Mouse (Mus musculus) c-Kit-negative CD71-positive TER-119-positive erythroid progenitor cells, embryonic 14.5 days (primary cell): Measurements from ENCODE around the gene Pnpla6.

ENCODE experiments used
- DNase-seq: peaks from one replicate; pipeline ENCODE4 v3.0.0-alpha.2; 2013; ENCODE audit warnings: low read depth, low spot score

Gene Pnpla6

DNA sequence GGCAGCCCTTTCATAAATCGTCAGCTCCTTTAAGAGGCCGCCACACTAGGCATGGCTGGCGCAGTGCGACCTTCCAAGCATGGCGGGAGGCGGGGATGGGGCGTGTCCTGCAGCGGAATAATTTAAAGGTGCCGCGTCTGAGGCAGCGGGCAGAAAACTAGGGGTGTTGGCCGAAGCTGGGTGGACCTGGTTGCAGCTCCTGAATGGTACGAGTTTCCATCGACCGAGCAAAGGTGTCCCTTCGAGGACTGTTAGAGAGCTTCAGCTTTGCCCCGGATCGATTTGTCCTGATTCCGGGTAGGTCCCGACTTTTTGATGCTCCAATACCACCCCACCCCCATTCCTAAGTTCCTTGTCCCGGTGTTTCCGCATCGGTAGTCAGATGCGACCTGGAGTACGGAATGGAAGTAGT lies at the start of gene Pnpla6:
Gene Pnpla6, plus strand, starts transcription at position 125 of the 412 bp plus-strand sequence.
- peak; percentile 65 for DNase-seq

DNA sequence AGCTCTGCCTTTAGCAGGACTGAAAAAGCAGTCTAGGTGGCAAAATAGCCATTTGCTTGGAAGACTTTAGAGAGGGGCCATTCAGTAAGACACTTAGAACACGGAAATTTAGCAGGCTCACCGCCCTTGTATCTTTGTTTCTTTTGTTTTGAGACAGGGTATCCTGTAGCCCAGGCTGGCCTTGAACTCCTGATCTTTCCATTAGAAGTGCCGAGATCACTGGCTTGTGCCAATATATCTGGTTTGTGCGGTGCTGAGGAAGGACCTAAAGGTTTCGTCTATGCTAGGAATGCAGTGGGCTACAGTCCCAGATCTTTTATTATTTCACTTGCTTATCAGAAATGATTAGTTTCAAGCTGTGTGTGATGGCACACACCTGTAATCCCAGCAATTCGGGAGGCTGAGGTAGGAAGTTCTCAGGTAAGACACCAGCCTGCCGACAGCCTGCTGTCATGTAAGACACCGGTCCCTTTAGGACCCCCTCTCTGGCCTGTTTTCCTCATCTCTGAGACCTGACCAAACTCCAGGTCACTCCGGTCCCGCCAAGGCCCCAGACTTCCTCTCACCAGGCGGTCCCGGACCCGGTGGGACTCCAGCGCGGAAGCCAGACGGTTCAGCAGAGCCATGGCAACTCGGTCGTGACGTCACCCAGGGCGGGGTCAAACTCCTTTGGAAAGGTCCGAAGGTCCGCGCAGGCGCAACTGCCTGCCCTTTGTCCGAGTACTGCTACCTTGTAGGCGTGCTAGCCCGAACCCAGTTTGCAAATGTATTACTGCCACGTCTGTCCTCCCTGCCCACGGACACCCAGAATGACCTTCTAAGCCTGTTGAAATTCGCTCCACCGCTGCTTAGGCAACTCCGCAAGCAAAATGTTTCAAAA lies 47.9 kb upstream of the Pnpla6 start, which contains the start of gene Pex11g:
Gene Pex11g, minus strand, starts transcription at position 675 of the 880 bp plus-strand sequence.
- DNase-seq: peak; percentile 80

DNA sequence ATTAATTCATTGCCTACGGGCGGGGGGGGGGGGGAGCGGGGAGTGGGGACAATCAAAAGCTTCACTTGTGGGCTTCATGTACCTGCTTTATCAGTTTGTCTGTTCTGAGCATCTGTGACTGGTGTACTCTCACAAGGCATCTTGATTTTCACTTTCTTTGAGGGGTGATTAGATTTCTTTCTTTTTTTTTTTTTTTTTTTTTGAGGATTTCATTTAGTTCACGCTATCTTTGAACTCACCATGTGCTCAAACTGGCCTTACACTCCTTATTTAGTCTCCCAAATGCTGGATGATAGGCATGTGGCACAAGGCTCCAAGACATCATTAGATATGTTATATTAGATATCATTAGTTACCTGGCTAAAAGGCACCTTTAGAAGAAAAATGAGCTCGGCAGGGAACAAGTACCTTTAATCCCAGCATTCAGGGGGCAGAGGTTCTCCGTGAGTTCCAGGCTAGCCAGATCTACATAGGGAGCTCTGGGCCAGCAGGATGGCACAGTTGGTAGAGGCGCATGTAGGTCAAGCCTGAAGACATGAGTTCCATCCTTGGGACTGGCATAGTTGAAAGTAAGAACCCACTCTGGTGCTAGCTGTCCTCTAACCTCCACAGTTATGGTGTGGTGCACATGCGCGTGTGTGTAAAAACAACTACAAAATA lies 47.2 kb upstream of the Pnpla6 start:
- no peak for DNase-seq

DNA sequence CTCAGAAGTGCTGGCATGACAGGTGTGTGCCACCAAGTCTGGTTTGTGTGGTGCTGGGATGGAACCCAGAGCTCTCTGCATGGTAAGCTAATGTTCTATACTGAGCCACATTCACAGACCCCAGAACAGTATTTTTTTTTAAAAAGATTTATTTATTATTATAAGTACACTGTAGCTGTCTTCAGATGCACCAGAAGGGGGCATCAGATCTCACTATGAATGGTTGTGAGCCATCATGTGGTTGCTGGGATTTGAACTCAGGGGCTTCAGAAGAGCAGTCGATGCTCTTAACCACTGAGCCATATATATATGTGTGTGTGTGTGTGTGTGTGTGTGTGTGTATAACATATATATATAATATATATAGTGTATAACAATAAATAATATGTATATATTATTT lies 46.3 kb upstream of the Pnpla6 start:
- no peak for DNase-seq

DNA sequence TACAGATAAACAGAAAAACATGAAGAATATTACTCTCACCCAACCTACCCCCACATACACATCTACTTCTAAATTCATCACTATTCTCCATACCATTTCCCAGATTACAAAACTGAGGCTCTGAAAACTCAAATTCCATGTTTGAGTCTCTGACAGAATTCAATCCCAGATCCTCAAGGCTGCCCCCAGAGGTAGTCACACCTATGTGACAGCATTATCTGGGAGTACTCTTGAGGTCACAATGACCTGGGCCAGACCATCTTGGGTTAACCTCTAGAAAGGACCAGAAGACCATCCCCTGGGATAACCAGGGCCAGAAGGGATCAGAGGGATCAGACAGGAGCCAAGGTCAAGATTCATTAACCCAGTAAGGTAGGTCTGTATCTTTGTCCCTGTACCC lies 44.6 kb upstream of the Pnpla6 start, which contains the start of gene Tex45:
Gene Tex45, plus strand, starts transcription at position 301 of the 400 bp plus-strand sequence.
- no peak for DNase-seq

DNA sequence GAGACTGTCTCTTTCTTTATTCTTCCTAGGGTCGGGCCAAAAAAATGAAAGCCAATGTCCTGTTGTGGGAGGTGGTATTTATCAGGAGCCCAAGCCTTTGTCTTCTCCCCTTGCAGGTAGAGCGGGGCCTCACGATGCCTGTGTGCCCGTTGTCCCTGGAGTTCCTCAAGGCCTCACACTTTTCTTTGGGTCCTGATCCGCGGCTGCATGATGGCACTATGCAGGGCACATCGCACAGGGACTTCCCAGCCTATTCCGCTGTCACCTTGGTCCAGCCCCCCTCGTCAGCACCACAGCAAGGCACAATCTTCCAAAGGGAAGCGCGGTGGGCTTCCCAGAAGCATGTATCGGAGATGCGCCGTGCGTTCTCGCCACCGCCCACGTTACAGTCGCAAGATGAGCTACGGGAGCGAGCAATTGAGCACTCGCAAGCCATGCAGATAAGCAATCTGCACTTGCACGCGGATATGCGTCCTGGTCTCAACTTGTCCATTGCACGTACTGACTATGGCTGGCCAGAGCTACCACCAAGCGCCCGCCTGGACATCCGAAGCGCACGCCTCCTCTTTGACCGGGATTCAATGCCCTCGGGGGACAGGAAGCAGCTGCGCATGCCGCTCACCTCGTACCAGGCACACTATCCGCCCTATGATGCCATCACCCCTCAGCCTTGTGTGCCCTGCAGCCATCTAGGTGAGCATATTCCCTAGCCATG lies 39.3 kb upstream of the Pnpla6 start:
- no peak for DNase-seq

DNA sequence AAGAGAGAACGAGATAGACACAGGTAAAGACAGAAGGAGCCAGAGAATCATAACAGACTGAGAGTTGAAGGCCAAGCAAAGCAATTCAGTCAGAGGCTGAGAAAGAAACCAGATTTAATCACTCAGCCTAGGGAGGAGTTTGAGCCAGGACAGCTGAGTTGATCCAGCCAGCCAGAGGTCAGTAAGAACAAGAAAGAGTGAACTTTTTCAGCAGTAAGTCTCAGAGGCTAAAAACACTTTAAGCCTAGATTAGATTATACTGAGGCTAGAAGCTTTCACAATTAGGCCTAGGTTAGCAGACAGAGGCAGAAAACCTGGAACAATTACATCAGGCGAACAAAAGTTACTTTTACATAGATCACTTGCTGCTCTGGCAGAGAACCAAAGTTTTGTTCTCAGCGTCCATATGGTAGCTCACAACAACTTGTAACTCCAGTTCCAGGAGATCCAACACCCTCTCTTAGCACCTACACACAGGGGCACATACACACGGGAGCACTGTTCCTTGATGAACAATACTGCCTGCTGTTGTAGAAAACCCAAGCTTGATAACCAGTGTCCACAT lies 34.9 kb upstream of the Pnpla6 start:
- DNase-seq: no peak

DNA sequence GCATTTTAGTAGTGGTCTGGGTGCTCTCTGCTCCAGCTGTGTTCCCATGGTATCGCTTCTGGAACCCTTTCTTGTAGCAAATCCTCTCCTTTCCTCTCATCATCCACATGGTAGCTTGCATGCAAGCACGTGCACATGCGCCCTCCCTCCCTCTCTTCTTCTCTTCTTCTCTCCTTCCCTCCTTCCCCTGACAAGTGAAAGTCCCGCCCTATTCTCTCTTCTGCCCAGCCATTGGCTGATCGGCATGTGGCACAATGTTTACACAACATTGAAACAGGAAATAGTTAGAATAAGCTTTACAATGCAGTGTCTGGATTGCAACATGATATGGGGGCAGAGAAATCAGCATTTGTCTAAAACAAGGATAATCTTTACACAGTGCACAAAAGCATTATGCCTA lies 33.6 kb upstream of the Pnpla6 start:
- no peak for DNase-seq

DNA sequence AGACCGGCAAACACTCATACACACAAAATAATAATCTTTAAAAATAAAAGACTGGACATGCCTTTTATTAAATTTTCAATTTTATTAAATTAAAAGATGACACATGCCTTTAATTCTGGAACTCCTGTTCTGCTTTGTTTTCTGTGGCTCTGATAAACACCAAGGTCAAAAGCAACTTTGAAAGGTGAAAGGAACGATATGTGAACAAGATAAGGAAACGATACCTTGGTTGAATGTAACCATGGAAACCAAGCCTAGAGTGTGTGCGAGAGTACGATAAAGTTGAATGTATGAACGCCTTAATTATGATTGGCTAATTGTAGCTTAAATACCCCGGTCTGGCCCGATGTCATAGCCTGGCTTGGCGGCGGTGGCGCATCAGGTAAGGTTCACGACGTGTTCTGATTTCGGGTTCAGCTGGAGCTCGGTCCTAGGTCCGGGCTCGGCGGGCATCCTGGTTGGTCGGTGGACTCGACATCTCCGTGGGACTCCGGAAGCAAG lies 32.9 kb upstream of the Pnpla6 start:
- no peak for DNase-seq

DNA sequence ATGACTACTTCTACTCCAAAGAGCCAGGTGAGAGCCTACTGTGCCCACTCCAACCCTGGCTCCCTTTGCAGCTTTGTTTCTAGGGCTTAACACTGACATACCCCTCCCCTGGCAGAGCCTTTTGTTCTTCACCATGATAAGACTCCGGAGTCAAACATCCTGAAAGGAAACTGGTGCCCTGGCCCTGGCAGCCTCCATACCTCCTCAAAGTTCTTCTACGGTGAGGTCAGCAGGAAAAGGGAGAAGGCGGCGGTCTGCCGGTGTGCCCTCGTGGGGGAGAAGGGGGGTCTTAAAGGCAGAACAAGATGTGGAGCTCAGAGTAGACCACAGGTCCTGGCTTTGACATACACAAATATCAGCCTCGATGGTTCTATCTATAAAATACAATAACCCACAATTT lies 31.6 kb upstream of the Pnpla6 start:
- DNase-seq: no peak

DNA sequence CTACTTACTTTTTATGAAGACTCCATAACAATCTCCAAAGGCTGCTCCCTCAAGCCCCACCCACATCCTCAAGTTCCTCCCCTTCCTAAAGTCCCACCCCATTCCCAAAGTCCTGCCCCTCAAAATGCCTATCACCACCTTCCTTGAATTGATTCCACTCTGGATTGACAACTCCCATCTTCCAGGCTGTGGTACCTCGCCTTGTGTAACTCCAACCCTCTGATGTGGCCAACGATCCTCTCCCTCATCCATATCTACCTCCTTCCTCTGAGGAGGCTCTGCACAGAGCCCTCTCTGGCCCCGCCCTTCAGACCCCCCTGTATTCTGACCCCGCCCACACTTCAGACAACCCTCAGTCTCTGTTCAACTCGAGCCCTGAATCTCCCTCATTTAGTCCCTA lies 30.0 kb upstream of the Pnpla6 start:
- no peak for DNase-seq

DNA sequence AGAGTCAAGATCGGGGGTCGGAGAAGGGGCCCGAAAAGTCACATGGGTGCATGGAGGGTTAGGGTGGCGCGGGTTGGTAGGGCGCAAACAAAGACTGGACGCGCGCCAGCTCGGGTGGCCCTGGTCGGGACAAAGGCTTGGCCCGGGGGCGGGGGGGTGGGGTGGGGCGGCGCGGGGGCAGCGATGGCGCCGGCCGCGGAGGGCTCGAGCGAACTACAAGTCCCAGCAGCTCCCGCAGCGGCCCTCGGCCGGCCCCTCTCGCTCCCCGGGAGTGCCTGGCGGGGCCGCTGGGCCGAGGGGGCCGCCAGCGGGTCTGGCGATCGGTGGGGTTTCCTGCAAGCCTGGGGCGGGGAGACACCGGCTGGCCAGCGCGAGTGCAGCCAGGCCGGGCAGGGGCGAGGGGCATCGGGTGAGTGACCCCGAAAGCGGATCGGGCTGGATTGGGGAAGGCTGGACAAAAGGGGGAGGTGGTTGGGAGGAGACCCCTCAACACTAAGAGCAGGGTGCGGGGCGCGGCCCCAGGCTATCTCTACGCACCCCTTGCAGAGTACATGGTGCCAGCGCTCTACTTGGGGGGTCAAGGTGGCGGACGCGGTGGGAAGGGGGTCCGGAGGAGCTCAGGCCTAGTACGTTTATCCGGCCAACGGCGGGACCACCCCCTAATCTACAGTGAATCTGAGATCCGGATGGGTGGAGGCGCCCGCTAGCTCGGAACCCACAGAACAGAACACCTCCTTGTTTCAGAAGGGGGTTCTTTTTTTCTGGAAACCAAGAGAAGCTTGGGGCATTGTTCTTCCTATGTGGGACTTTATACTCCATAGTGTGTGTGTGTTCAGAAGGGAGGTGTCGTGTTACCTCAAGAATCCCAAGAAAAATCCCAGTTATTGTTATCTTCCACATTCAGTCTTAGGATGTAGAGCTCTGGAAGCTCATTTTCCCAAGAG lies 22.0 kb upstream of the Pnpla6 start, which contains the start of gene Zfp358:
Gene Zfp358, plus strand, starts transcription at position 238 of the 944 bp plus-strand sequence.
- DNase-seq: no peak

DNA sequence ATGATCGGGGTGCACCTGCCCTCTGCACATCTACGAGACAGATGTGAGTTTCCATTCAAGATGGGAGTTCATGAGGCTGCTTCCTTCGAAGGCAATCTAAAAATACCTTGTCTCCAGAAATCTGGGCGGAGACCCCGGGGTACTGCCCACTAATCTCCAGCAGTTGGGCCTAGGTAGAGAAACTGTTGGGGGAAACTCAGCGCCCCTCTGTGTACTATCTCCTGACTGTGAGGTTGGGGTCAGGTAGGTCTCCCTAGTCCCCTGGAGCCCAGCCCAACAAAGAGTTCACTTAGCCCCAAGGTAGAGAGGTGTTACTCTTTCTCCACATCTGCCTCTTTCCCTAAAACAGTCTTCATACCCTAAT lies 21.4 kb upstream of the Pnpla6 start:
- DNase-seq: no peak

DNA sequence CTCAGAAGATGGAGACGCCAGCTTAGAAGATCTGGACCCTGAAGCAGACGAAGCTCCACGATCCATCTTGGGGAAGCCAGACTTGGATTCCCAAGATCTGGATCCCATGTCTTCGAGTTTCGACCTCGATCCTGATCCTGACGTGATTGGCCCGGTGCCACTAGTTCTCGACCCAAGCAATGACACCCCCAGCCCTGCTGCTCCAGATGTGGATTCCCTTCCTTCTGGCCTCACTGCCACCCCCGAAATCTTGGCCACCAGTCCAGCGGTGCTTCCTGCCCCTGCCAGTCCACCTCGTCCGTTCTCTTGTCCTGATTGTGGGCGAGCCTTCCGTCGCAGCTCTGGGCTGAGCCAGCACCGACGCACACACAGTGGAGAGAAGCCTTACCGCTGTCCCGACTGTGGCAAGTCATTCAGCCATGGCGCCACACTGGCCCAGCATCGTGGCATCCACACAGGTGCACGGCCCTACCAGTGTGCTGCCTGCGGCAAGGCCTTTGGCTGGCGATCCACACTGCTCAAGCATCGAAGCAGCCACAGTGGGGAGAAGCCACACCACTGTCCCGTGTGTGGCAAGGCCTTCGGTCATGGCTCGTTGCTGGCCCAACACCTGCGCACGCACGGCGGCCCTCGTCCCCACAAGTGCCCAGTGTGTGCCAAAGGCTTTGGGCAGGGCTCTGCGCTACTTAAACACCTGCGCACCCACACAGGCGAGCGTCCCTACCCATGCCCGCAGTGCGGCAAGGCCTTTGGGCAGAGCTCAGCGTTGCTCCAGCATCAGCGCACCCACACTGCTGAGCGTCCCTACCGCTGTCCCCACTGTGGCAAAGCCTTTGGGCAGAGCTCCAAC lies 19.4 kb upstream of the Pnpla6 start:
- no peak for DNase-seq

DNA sequence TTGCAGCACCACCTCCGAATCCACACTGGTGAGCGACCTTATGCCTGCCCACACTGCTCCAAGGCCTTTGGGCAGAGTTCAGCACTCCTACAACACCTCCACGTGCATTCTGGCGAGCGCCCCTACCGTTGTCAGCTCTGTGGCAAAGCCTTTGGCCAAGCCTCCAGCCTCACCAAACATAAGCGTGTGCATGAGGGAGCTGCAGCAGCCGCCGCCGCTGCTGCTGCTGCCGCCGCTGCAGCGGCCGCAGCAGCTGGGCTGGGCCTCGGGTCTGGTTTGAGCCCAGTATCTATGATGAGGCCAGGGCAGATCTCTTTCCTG lies 18.8 kb upstream of the Pnpla6 start:
- no peak for DNase-seq

DNA sequence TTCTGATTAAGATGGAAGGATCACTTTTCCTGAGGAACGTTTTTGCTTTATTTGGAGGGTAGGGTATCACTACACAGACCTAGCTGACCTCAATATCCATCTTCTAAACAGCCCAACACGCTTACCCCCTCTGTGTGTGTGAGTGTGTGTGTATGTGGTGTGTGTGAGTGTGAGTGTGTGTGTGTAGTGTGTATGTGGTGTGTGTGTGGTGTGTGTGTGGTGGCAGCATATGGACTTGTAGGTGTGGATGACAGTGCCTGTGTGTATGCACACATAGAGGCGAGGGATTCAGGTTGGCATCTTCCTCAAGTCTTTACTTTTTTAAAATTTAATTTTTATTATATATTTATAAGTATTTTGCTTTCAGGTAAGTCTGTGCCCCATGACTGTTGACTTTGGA lies 16.6 kb upstream of the Pnpla6 start:
- no peak for DNase-seq

DNA sequence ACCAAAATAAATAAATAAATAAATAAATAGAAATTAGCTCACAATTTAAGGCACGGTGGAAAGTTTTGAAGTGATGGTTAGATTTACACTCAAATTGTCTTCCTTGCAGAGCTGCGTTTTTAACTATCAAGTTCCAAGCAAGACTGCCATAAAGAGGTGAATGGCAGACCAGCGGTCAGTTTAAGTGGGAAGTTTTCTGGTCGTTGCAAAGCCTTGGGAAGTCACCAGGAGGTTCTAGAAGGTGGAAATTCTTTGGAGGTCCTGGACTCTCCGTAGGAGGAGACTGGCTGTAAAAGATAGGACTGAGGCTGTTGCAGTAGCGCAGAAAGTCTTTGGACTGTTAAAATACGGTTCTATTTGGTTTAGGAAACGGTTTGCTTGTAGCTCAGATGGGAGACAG lies 15.4 kb upstream of the Pnpla6 start:
- DNase-seq: no peak

DNA sequence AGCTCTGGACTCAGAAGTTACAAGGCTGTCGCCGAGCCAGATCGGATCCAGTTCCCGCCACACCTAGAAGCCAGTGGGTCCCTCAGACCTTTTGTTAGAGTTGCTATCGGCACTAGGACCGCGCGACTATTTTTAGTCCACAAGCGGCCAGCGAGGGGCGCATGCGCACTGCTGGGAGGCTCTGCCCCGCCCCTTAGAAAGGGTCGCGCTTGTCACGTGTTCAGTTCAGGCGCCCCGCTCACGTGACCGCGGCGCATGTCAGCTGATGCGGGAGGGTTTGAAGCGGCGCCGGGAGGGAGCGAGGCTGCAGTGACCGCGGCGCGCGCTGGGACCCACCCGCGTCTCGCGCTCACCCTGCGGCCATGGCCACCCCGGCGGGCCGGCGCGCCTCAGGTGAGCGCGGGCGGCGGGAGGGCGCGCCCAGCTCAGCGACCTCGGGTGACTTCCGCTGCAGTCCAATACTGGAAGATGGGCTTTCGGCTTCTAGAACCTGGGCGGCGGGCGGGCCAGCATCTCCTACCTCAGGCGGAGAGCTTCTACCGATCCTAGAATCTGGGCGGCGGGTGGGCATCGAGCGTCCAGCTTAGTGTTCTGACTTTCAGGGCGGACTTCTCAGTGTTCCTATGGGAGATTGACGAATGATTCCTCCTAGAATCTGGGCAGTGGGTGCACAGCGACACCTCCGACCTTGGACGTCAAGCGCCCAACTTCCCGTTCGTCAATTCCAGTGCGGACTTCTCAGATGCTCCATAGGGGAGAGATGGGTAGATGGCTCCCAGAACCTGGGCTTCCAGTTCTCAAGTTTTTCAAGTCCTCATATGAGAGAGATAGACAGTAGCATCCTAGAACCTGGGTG lies 14.7 kb upstream of the Pnpla6 start, which contains the start of gene Mcoln1:
Gene Mcoln1, plus strand, starts transcription at position 223 of the 856 bp plus-strand sequence.
- DNase-seq: peak; percentile 97

DNA sequence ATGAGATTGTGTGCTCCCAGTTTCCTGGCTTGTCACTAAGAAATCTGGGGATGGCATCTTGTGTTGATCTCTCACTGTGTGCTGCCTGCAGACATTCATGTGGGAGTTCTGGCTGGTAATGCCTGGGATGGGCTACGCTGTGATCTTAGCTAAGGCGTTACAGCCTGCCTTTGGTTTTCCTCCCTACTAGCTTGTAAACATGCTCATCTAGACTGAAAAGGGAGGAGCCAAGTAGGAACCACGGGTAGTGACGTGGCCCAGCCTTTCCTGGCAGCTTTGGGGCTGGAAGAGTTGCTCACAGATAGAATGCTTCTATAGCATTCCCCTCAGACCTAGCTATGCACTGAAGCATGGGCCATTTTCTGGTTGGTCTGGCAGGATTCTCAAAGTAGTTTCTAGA lies 13.0 kb upstream of the Pnpla6 start:
- no peak for DNase-seq
